In genomic region chr6:30671696-30672095, GRCm38 (mm10) we compare ENCODE assay signal across 11 mouse cellular contexts. TPM values are rescaled to one million over a fixed set of nuclear protein-coding genes. Genes with fewer than 3 reads are reported as not detected.
DNase-seq lines count a peak whose midpoint lies in the region; ATAC-seq and TF ChIP-seq lines count a peak whose summit lies in the region.
"Had no signal": no experiment of that assay in that cellular context is flagged by ENCODE, and none has a peak within 500 bp of the region (broad histone marks: within the 10 kb centered on the region; RNA-seq: fewer than 3 reads in every experiment).

No protein-coding gene starts in this region.

- DNase-seq in lung, adult 18-20 months = no peak
- peak; percentile 41 for DNase-seq in T-cell, adult 2 months (ENCODE audit: low spot score)
- DNase-seq in limb, embryonic 14.5 days (ENCODE audit: low spot score) = no peak
- no peak for DNase-seq in frontal cortex, adult 2 months (ENCODE audit: extremely low spot score in 1 of 2, low spot score in 1 of 2)
- DNase-seq: cerebellum, adult 8-10 months; kidney, postnatal 4 days had no signal

- no peaks in the 10 kb centered on the region for H3K27me3 ChIP-seq in lung, embryonic 16.5 days (ENCODE audit: control insufficient read depth, insufficient read depth, low read depth, low read length)
- no peaks in the 10 kb centered on the region for H3K27me3 ChIP-seq in embryonic facial prominence, embryonic 13.5 days
- H3K27me3 ChIP-seq in limb, embryonic 14.5 days (ENCODE audit: control insufficient read depth, insufficient read depth, low read length) = no peaks in the 10 kb centered on the region
- no peaks in the 10 kb centered on the region for H3K27me3 ChIP-seq in intestine, postnatal 0 days (replicated peaks; ENCODE audit: control insufficient read depth, insufficient read depth, low read length)

- WGBS in lung, embryonic 16.5 days = 71% methylated on average over 5 of the region's 5 CpGs
- 42% methylated on average over 5 of the region's 5 CpGs for WGBS in embryonic facial prominence, embryonic 13.5 days
- 42% methylated on average over 5 of the region's 5 CpGs for WGBS in limb, embryonic 14.5 days
- 72% methylated on average over 5 of the region's 5 CpGs for WGBS in intestine, postnatal 0 days

- H3K4me2 ChIP-seq in lung, embryonic 16.5 days (ENCODE audit: low read depth, low read length) = no peak overlapping the region
- H3K4me2 ChIP-seq in embryonic facial prominence, embryonic 13.5 days = peak overlapping the region; percentile 20; the same call in 1 of the 2 replicates
- H3K4me2 ChIP-seq in limb, embryonic 14.5 days (replicated peaks; ENCODE audit: low read depth, low read length, severe bottlenecking) = no peak overlapping the region
- no peak overlapping the region for H3K4me2 ChIP-seq in intestine, postnatal 0 days (replicated peaks; ENCODE audit: low read depth)
- H3K4me2 ChIP-seq: heart, embryonic 12.5 days; midbrain, embryonic 11.5 days had no signal

- no peak for ATAC-seq in lung, embryonic 16.5 days (ENCODE audit: low read depth)
- ATAC-seq in embryonic facial prominence, embryonic 13.5 days (ENCODE audit: insufficient number of reproducible peaks, insufficient read depth, low FRiP score, low TSS enrichment, low read depth) = peak; percentile 65
- ATAC-seq in limb, embryonic 14.5 days (ENCODE audit: low FRiP score, low read depth) = no peak
- no peak for ATAC-seq in intestine, postnatal 0 days

- TF ChIP-seq CTCF in intestine, postnatal 0 days (IDR thresholded peaks at IDR 0.05; ENCODE audit: low read depth) = no peak

- TF ChIP-seq POLR2A in limb, embryonic 14.5 days (IDR thresholded peaks at IDR 0.05; ENCODE audit: borderline replicate concordance, extremely low read depth, insufficient read depth, insufficient read length) = no peak

- H3K27ac ChIP-seq in lung, embryonic 16.5 days (ENCODE audit: low read length) = peak overlapping the region; percentile 16; the same call in 1 of the 2 replicates
- peak overlapping the region; percentile 88 for H3K27ac ChIP-seq in embryonic facial prominence, embryonic 13.5 days
- H3K27ac ChIP-seq in limb, embryonic 14.5 days (replicated peaks; ENCODE audit: low read depth, low read length) = peak overlapping the region; percentile 59
- no peak overlapping the region for H3K27ac ChIP-seq in intestine, postnatal 0 days (ENCODE audit: low read depth, low read length)

- no peak overlapping the region for H3K9ac ChIP-seq in lung, embryonic 16.5 days (ENCODE audit: low read length)
- H3K9ac ChIP-seq in embryonic facial prominence, embryonic 13.5 days = peak overlapping the region; percentile 32; the same call in 1 of the 2 replicates
- H3K9ac ChIP-seq in limb, embryonic 14.5 days (ENCODE audit: low read depth, low read length, severe bottlenecking) = no peak overlapping the region
- H3K9ac ChIP-seq in intestine, postnatal 0 days (ENCODE audit: low read depth, low read length) = no peak overlapping the region
- H3K9ac ChIP-seq: heart, embryonic 12.5 days had no signal

- no peak overlapping the region for H3K4me3 ChIP-seq in lung, embryonic 16.5 days (ENCODE audit: low read length)
- H3K4me3 ChIP-seq in embryonic facial prominence, embryonic 13.5 days = no peak overlapping the region
- H3K4me3 ChIP-seq in limb, embryonic 14.5 days (replicated peaks; ENCODE audit: low read length) = no peak overlapping the region
- H3K4me3 ChIP-seq in intestine, postnatal 0 days (ENCODE audit: low read depth, low read length) = no peak overlapping the region
- H3K4me3 ChIP-seq: heart, embryonic 12.5 days had no signal

- no peaks in the 10 kb centered on the region for H3K36me3 ChIP-seq in lung, embryonic 16.5 days (ENCODE audit: control insufficient read depth, insufficient read depth, low read length)
- H3K36me3 ChIP-seq in embryonic facial prominence, embryonic 13.5 days = no peaks in the 10 kb centered on the region
- H3K36me3 ChIP-seq in limb, embryonic 14.5 days (ENCODE audit: control insufficient read depth, insufficient read depth, low read length) = no peaks in the 10 kb centered on the region
- no peaks in the 10 kb centered on the region for H3K36me3 ChIP-seq in intestine, postnatal 0 days (ENCODE audit: control insufficient read depth, insufficient read depth)

- H3K9me3 ChIP-seq in lung, embryonic 16.5 days (ENCODE audit: control insufficient read depth, low read length) = no peaks in the 10 kb centered on the region
- H3K9me3 ChIP-seq in embryonic facial prominence, embryonic 13.5 days = no peaks in the 10 kb centered on the region
- no peaks in the 10 kb centered on the region for H3K9me3 ChIP-seq in limb, embryonic 14.5 days (ENCODE audit: control insufficient read depth, low read length)
- no peaks in the 10 kb centered on the region for H3K9me3 ChIP-seq in intestine, postnatal 0 days (ENCODE audit: control insufficient read depth)
- H3K9me3 ChIP-seq: heart, embryonic 12.5 days had no signal

- peaks cover 42% of the 10 kb centered on the region for H3K4me1 ChIP-seq in lung, embryonic 16.5 days (replicated peaks; ENCODE audit: control insufficient read depth, insufficient read depth, low read length)
- H3K4me1 ChIP-seq in embryonic facial prominence, embryonic 13.5 days = peaks cover 86% of the 10 kb centered on the region
- H3K4me1 ChIP-seq in limb, embryonic 14.5 days (ENCODE audit: control insufficient read depth, insufficient read depth, low read length) = peaks cover 76% of the 10 kb centered on the region
- H3K4me1 ChIP-seq in intestine, postnatal 0 days (replicated peaks; ENCODE audit: control insufficient read depth, insufficient read depth, low read length) = 0 out of 2 replicates have a peak, but pooled peaks cover 6% of the 10 kb centered on the region

RNA-seq across cellular contexts. Expression of gene Cep41, which starts 21.9 kb away (rescaled TPM):
- polyA plus RNA-seq in lung, embryonic 16.5 days (2015; fragmentation: Nextera tagmentation; extraction: Ambion mirVana) = 15.6 and 16.0 TPM in 2 replicates
- polyA plus RNA-seq in embryonic facial prominence, embryonic 13.5 days (2015; fragmentation: Nextera tagmentation; extraction: Ambion mirVana) = 23.4 and 23.9 TPM in 2 replicates
- polyA plus RNA-seq in limb, embryonic 14.5 days (2012; rRNA removed) = 44.3 and 48.5 TPM in 2 replicates
- 41.1 and 50.9 TPM in 2 replicates for polyA plus RNA-seq in limb, embryonic 14.5 days (2014; fragmentation: Nextera tagmentation; extraction: Ambion mirVana)
- polyA plus RNA-seq in frontal cortex, adult 2 months (2012; rRNA removed) = 6.1 and 7.6 TPM in 2 replicates
- 3.7 and 4.4 TPM in 2 replicates for polyA plus RNA-seq in intestine, postnatal 0 days (2015; fragmentation: Nextera tagmentation; extraction: Ambion mirVana)

RNA-seq across cellular contexts. Expression of gene Cpa1, which starts 32.7 kb away (rescaled TPM):
- polyA plus RNA-seq in lung, embryonic 16.5 days (2015; fragmentation: Nextera tagmentation; extraction: Ambion mirVana) = 5.4 and 5.7 TPM in 2 replicates
- 0.34 and 0.87 TPM in 2 replicates for polyA plus RNA-seq in embryonic facial prominence, embryonic 13.5 days (2015; fragmentation: Nextera tagmentation; extraction: Ambion mirVana)
- polyA plus RNA-seq in limb, embryonic 14.5 days (2012; rRNA removed) = 1.4 and 2.8 TPM in 2 replicates
- polyA plus RNA-seq in limb, embryonic 14.5 days (2014; fragmentation: Nextera tagmentation; extraction: Ambion mirVana) = 1.1 and 1.3 TPM in 2 replicates
- 0.13 TPM in 1 of 2 replicates, not detected in the other for polyA plus RNA-seq in frontal cortex, adult 2 months (2012; rRNA removed)
- 3.5 and 4.1 TPM in 2 replicates for polyA plus RNA-seq in intestine, postnatal 0 days (2015; fragmentation: Nextera tagmentation; extraction: Ambion mirVana)

RNA-seq across cellular contexts. Expression of gene Mest, which starts 51.7 kb away (rescaled TPM):
- 1,483 and 1,593 TPM in 2 replicates for polyA plus RNA-seq in lung, embryonic 16.5 days (2015; fragmentation: Nextera tagmentation; extraction: Ambion mirVana)
- polyA plus RNA-seq in embryonic facial prominence, embryonic 13.5 days (2015; fragmentation: Nextera tagmentation; extraction: Ambion mirVana) = 874 and 912 TPM in 2 replicates
- polyA plus RNA-seq in limb, embryonic 14.5 days (2012; rRNA removed) = 3,348 and 4,195 TPM in 2 replicates
- polyA plus RNA-seq in limb, embryonic 14.5 days (2014; fragmentation: Nextera tagmentation; extraction: Ambion mirVana) = 2,178 and 2,321 TPM in 2 replicates
- polyA plus RNA-seq in frontal cortex, adult 2 months (2012; rRNA removed) = 53.9 and 57.8 TPM in 2 replicates
- polyA plus RNA-seq in intestine, postnatal 0 days (2015; fragmentation: Nextera tagmentation; extraction: Ambion mirVana) = 145 and 156 TPM in 2 replicates
